Mouse (Mus musculus) cerebellum, postnatal 36 days (tissue): Measurements from ENCODE around the gene Rpl38.

Source experiments
- DNase-seq, 2 experiments: peaks; one replicate each; pipeline ENCODE4 v3.0.0; 2021 to 2022; ENCODE audit warnings: mixed read lengths in 2 of 2

The Rpl38 gene

GRCm38 (mm10) chr11:114711393-114711792 lies 43.1 kb downstream of the Rpl38 start:
- DNase-seq, result no peak

GRCm38 (mm10) chr11:114711861-114712260 lies 43.5 kb downstream of the Rpl38 start:
- DNase-seq, result no peak

- DNase-seq, result no peak
Observed at GRCm38 (mm10) chr11:114714526-114714925, 46.2 kb downstream of the Rpl38 start.

- no peak for DNase-seq
Observed at GRCm38 (mm10) chr11:114715531-114715930, 47.2 kb downstream of the Rpl38 start.

- DNase-seq, result no peak
Observed at GRCm38 (mm10) chr11:114720535-114720934, 52.2 kb downstream of the Rpl38 start.
